Comparison of ENCODE assay signal across 16 mouse cellular contexts in genomic region chr1:164453146-164453545, GRCm38 (mm10). TPM values are rescaled to one million over a fixed set of nuclear protein-coding genes. Genes with fewer than 3 reads are reported as not detected.
DNase-seq lines count a peak whose midpoint lies in the region; ATAC-seq and TF ChIP-seq lines count a peak whose summit lies in the region.
"Had no signal": no experiment of that assay in that cellular context is flagged by ENCODE, and none has a peak within 500 bp of the region (broad histone marks: within the 10 kb centered on the region; RNA-seq: fewer than 3 reads in every experiment).

No protein-coding gene starts in this region.

- peak overlapping the region; percentile 80; the same call in 1 of the 2 replicates for H3K4me2 ChIP-seq in heart, embryonic 11.5 days
- peak overlapping the region; percentile 69; the same call in 1 of the 2 replicates for H3K4me2 ChIP-seq in hindbrain, postnatal 0 days (ENCODE audit: low read depth, low read length)
- H3K4me2 ChIP-seq in hindbrain, embryonic 16.5 days (ENCODE audit: low read length): no peak overlapping the region
- no peak overlapping the region for H3K4me2 ChIP-seq in midbrain, embryonic 11.5 days
- no peak overlapping the region for H3K4me2 ChIP-seq in midbrain, embryonic 15.5 days
- H3K4me2 ChIP-seq in liver, embryonic 12.5 days: no peak overlapping the region
- H3K4me2 ChIP-seq: forebrain, embryonic 13.5 days; limb, embryonic 15.5 days had no signal

- no peak for TF ChIP-seq CTCF in hindbrain, postnatal 0 days (IDR thresholded peaks at IDR 0.05; ENCODE audit: low read depth)
- TF ChIP-seq CTCF in cortical plate, adult 2 months (IDR thresholded peaks at IDR 0.05; ENCODE audit: extremely low read depth, insufficient read depth, low read length): no peak

- H3K27ac ChIP-seq in heart, embryonic 11.5 days (ENCODE audit: low read depth, low read length): peak overlapping the region; percentile 57
- H3K27ac ChIP-seq in hindbrain, postnatal 0 days: no peak overlapping the region
- no peak overlapping the region for H3K27ac ChIP-seq in hindbrain, embryonic 16.5 days (ENCODE audit: low read depth, low read length)
- no peak overlapping the region for H3K27ac ChIP-seq in midbrain, embryonic 11.5 days (ENCODE audit: low read depth, low read length)
- H3K27ac ChIP-seq in midbrain, embryonic 15.5 days: no peak overlapping the region
- no peak overlapping the region for H3K27ac ChIP-seq in cortical plate, adult 2 months (ENCODE audit: insufficient read depth, low read length)
- no peak overlapping the region for H3K27ac ChIP-seq in liver, embryonic 12.5 days
- H3K27ac ChIP-seq: embryonic facial prominence, embryonic 10.5 days; forebrain, embryonic 13.5 days; limb, embryonic 15.5 days had no signal

- no peak for ATAC-seq in heart, embryonic 11.5 days (replicated peaks; ENCODE audit: insufficient number of reproducible peaks, low FRiP score, low TSS enrichment)
- ATAC-seq in hindbrain, postnatal 0 days: no peak
- ATAC-seq in hindbrain, embryonic 16.5 days: no peak
- no peak for ATAC-seq in midbrain, embryonic 11.5 days (ENCODE audit: low FRiP score)
- ATAC-seq in midbrain, embryonic 15.5 days (replicated peaks): no peak
- ATAC-seq in liver, embryonic 12.5 days: no peak
- ATAC-seq: forebrain, embryonic 13.5 days; liver, postnatal 0 days had no signal

- 81% methylated on average over 8 of the region's 8 CpGs for WGBS in heart, embryonic 11.5 days (ENCODE audit: insufficient replicate concordance)
- 95% methylated on average over 8 of the region's 8 CpGs for WGBS in hindbrain, postnatal 0 days
- WGBS in hindbrain, embryonic 16.5 days: 97% methylated on average over 8 of the region's 8 CpGs
- WGBS in midbrain, embryonic 11.5 days: 97% methylated on average over 8 of the region's 8 CpGs
- WGBS in midbrain, embryonic 15.5 days: 96% methylated on average over 8 of the region's 8 CpGs
- WGBS in liver, embryonic 12.5 days (ENCODE audit: insufficient replicate concordance): 81% methylated on average over 8 of the region's 8 CpGs

- no peaks in the 10 kb centered on the region for H3K9me3 ChIP-seq in heart, embryonic 11.5 days (replicated peaks; ENCODE audit: control insufficient read depth, low read length)
- no peaks in the 10 kb centered on the region for H3K9me3 ChIP-seq in hindbrain, postnatal 0 days (ENCODE audit: low read length)
- H3K9me3 ChIP-seq in hindbrain, embryonic 16.5 days (ENCODE audit: control insufficient read depth, low read length): no peaks in the 10 kb centered on the region
- no peaks in the 10 kb centered on the region for H3K9me3 ChIP-seq in midbrain, embryonic 11.5 days (ENCODE audit: control insufficient read depth, low read length)
- H3K9me3 ChIP-seq in midbrain, embryonic 15.5 days: no peaks in the 10 kb centered on the region
- H3K9me3 ChIP-seq in liver, embryonic 12.5 days (replicated peaks): no peaks in the 10 kb centered on the region
- H3K9me3 ChIP-seq: embryonic facial prominence, embryonic 10.5 days; forebrain, embryonic 13.5 days; limb, embryonic 15.5 days had no signal

- H3K27me3 ChIP-seq in heart, embryonic 11.5 days (ENCODE audit: control insufficient read depth, insufficient read depth, low read length): peaks cover 2% of the 10 kb centered on the region; the same call in 1 of the 2 replicates
- H3K27me3 ChIP-seq in hindbrain, postnatal 0 days (ENCODE audit: insufficient read depth, low read length): no peaks in the 10 kb centered on the region
- no peaks in the 10 kb centered on the region for H3K27me3 ChIP-seq in hindbrain, embryonic 16.5 days (replicated peaks; ENCODE audit: control insufficient read depth, insufficient read depth, low read length)
- H3K27me3 ChIP-seq in midbrain, embryonic 11.5 days (ENCODE audit: control insufficient read depth, insufficient read depth, low read length): peaks cover 2% of the 10 kb centered on the region; the same call in 1 of the 2 replicates
- H3K27me3 ChIP-seq in midbrain, embryonic 15.5 days (replicated peaks): no peaks in the 10 kb centered on the region
- peaks cover 42% of the 10 kb centered on the region for H3K27me3 ChIP-seq in liver, embryonic 12.5 days (replicated peaks)

- peaks cover 12% of the 10 kb centered on the region for H3K36me3 ChIP-seq in heart, embryonic 11.5 days (ENCODE audit: control insufficient read depth, insufficient read depth, low read length)
- H3K36me3 ChIP-seq in hindbrain, postnatal 0 days (ENCODE audit: insufficient read depth, low read length): peaks cover 35% of the 10 kb centered on the region
- peaks cover 26% of the 10 kb centered on the region for H3K36me3 ChIP-seq in hindbrain, embryonic 16.5 days (ENCODE audit: control insufficient read depth, insufficient read depth, low read length)
- H3K36me3 ChIP-seq in midbrain, embryonic 11.5 days (ENCODE audit: control insufficient read depth, insufficient read depth, low read length): peaks cover 7% of the 10 kb centered on the region; the same call in 1 of the 2 replicates
- H3K36me3 ChIP-seq in midbrain, embryonic 15.5 days (replicated peaks): peaks cover 32% of the 10 kb centered on the region
- H3K36me3 ChIP-seq in liver, embryonic 12.5 days: no peaks in the 10 kb centered on the region
- H3K36me3 ChIP-seq: limb, embryonic 15.5 days had no signal

- no peak overlapping the region for H3K4me3 ChIP-seq in heart, embryonic 11.5 days (ENCODE audit: low read depth, low read length)
- H3K4me3 ChIP-seq in hindbrain, postnatal 0 days (ENCODE audit: low read length): no peak overlapping the region; the same call in 1 of the 2 replicates
- no peak overlapping the region for H3K4me3 ChIP-seq in hindbrain, embryonic 16.5 days (ENCODE audit: low read length)
- H3K4me3 ChIP-seq in midbrain, embryonic 11.5 days (ENCODE audit: low read depth, low read length): no peak overlapping the region
- H3K4me3 ChIP-seq in midbrain, embryonic 15.5 days: no peak overlapping the region
- H3K4me3 ChIP-seq in cortical plate, adult 2 months (ENCODE audit: insufficient read depth, low read length): peak overlapping the region; percentile 51
- no peak overlapping the region for H3K4me3 ChIP-seq in liver, embryonic 12.5 days
- H3K4me3 ChIP-seq: embryonic facial prominence, embryonic 10.5 days; forebrain, embryonic 13.5 days; limb, embryonic 15.5 days had no signal

- H3K9ac ChIP-seq in heart, embryonic 11.5 days (ENCODE audit: low read depth, low read length): no peak overlapping the region
- peak overlapping the region; percentile 17; the same call in 1 of the 2 replicates for H3K9ac ChIP-seq in hindbrain, postnatal 0 days (replicated peaks; ENCODE audit: low read length)
- H3K9ac ChIP-seq in hindbrain, embryonic 16.5 days (ENCODE audit: low read depth, low read length): no peak overlapping the region
- no peak overlapping the region for H3K9ac ChIP-seq in midbrain, embryonic 11.5 days (ENCODE audit: low read length)
- H3K9ac ChIP-seq in midbrain, embryonic 15.5 days: no peak overlapping the region
- no peak overlapping the region for H3K9ac ChIP-seq in liver, embryonic 12.5 days
- H3K9ac ChIP-seq: forebrain, embryonic 13.5 days; limb, embryonic 15.5 days; liver, postnatal 0 days had no signal

- intact Hi-C loops in heart, postnatal 10 days (cut with DNase I): loop anchor here (5.0 kb wide), 1 partner anchor 309 kb away; no protein-coding TSS in a partner anchor

- DNase-seq in heart, postnatal 10 days: no peak
- no peak for DNase-seq in hindbrain, postnatal 0 days (ENCODE audit: low spot score)
- DNase-seq in midbrain, embryonic 11.5 days (ENCODE audit: low spot score, missing footprints): peak; percentile 67
- DNase-seq: adrenal gland, adult 8-10 months; cerebellum, adult 11 months; liver, postnatal 0 days; lung, postnatal 36 days; right cerebral cortex, postnatal 4 days had no signal

- peaks cover 46% of the 10 kb centered on the region for H3K4me1 ChIP-seq in heart, embryonic 11.5 days (ENCODE audit: control insufficient read depth, insufficient read depth, low read length)
- no peaks in the 10 kb centered on the region for H3K4me1 ChIP-seq in hindbrain, postnatal 0 days (ENCODE audit: insufficient read depth, low read length)
- H3K4me1 ChIP-seq in hindbrain, embryonic 16.5 days (ENCODE audit: control insufficient read depth, insufficient read depth, low read depth, low read length): peaks cover 13% of the 10 kb centered on the region
- peaks cover 25% of the 10 kb centered on the region for H3K4me1 ChIP-seq in midbrain, embryonic 11.5 days (ENCODE audit: control insufficient read depth, insufficient read depth, low read length)
- H3K4me1 ChIP-seq in midbrain, embryonic 15.5 days: peaks cover 20% of the 10 kb centered on the region
- peaks cover 14% of the 10 kb centered on the region for H3K4me1 ChIP-seq in cortical plate, adult 2 months (ENCODE audit: control insufficient read depth, insufficient read depth, low read length)
- peaks cover 10% of the 10 kb centered on the region; the same call in 1 of the 2 replicates for H3K4me1 ChIP-seq in liver, embryonic 12.5 days

- TF ChIP-seq POLR2A in cortical plate, adult 2 months (IDR thresholded peaks at IDR 0.05; ENCODE audit: extremely low read depth, insufficient read depth, low read length): no peak; the same call in 1 of the 2 replicates

RNA-seq across cellular contexts. Expression of gene Atp1b1, which starts 5.0 kb away (rescaled TPM):
- 235 and 350 TPM in 2 replicates for polyA plus RNA-seq in heart, embryonic 11.5 days (2014; fragmentation: Nextera tagmentation; extraction: Ambion mirVana)
- total RNA-seq in heart, postnatal 10 days (2021): 100 to 1,000 TPM; 429 to 462 TPM
- 283 and 393 TPM in 2 replicates for total RNA-seq in hindbrain, postnatal 0 days (2014; rRNA removed)
- 629 and 642 TPM in 2 replicates for polyA plus RNA-seq in hindbrain, postnatal 0 days (2015; fragmentation: Nextera tagmentation; extraction: Ambion mirVana)
- 383 and 485 TPM in 2 replicates for polyA plus RNA-seq in hindbrain, embryonic 16.5 days (2015; fragmentation: Nextera tagmentation; extraction: Ambion mirVana)
- polyA plus RNA-seq in midbrain, embryonic 11.5 days (2014; fragmentation: Nextera tagmentation; extraction: Ambion mirVana): 35.5 and 36.7 TPM in 2 replicates
- polyA plus RNA-seq in midbrain, embryonic 15.5 days (2015; fragmentation: Nextera tagmentation; extraction: Ambion mirVana): 210 and 216 TPM in 2 replicates
- 1,191 and 1,273 TPM in 2 replicates for polyA plus RNA-seq in cortical plate, adult 2 months (2012; rRNA removed)
- 11.4 and 12.8 TPM in 2 replicates for polyA plus RNA-seq in liver, embryonic 12.5 days (2016; fragmentation: Nextera tagmentation; extraction: Ambion mirVana)

Comparison
In these comparisons a context has a peak if more than half of its experiments do, and no peak if none do; other contexts are left out.
1. H3K4me2 ChIP-seq: peak in heart, embryonic 11.5 days (single experiment) and hindbrain, postnatal 0 days (single experiment); none in hindbrain, embryonic 16.5 days (single experiment), midbrain, embryonic 11.5 days (single experiment), midbrain, embryonic 15.5 days (single experiment) and liver, embryonic 12.5 days (single experiment).